Mouse (Mus musculus) embryo, embryonic 10.5 days (tissue): ENCODE measurements around the gene Kir3dl2.
"Not testable (repeated sequence)": the region's sequence is repeated elsewhere in the genome, so short reads cannot be mapped to it uniquely, and the experiment has no call there.

Experiments used
- DNase-seq: peaks from one replicate; pipeline ENCODE4 v3.0.0-alpha.2; 2015; ENCODE audit warnings: low spot score

Kir3dl2 gene

DNA sequence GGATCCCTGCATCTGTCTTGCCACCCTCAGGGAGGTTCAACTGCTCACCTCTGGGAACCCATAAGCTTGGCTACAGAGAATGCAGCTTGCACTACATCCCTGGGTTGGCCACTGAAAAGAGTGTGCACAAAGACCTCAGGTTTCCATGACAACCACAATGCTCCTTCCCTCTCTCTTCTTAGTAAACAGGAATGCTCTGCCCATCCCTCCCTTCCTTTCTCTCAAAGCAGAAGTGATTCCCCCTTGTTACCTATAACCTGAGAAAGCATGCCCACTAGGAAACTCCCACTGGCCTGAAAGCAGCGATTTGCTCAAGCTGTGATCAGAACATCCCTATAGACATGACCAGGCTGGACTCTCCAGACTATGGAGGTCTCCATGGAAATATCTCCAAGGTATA, at the start of gene Kir3dl2:
Gene Kir3dl2 (minus strand): TSS at position 101 of the 400 bp plus-strand sequence.
- not testable (repeated sequence) for DNase-seq

GRCm38 (mm10) chrX:136590897-136591257, 47.0 kb upstream of the Kir3dl2 start:
- DNase-seq = no peak

DNA sequence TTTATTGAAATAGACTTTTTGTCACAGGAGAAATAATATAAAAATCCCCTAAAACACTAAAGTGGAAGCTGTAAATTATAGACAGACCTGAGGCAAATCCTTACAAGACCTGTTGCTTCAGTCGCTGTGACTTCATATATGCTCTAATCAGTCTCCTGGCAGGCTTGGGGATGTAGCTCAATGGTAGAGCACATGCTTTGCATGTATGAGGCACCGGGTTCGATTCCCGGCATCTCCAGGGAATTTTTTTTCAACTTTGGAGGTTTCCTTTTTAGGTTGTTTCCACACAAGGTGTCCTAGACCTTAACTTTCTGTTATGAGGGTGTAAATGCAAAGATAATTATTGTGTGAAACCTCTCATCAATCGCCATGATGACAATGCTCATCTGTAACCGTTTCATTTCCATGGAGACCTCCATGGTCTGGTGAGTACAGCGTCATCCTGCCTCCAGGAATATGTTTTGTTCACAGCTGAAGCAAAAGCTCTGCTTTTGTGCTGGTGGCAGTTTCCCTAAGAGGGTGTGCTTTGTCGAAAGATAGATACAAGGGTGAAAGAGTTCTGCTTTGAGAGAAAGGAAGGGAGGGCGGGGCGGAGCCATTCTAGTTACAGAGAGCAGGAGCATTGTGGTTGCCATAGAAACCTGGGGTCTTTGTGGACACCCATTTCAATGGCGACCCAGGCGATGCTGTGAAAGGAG, 46.5 kb upstream of the Kir3dl2 start, which contains the start of gene Tceal3:
Gene Tceal3 (plus strand): TSS at position 644 of the 698 bp plus-strand sequence.
- DNase-seq = peak; percentile 80

DNA sequence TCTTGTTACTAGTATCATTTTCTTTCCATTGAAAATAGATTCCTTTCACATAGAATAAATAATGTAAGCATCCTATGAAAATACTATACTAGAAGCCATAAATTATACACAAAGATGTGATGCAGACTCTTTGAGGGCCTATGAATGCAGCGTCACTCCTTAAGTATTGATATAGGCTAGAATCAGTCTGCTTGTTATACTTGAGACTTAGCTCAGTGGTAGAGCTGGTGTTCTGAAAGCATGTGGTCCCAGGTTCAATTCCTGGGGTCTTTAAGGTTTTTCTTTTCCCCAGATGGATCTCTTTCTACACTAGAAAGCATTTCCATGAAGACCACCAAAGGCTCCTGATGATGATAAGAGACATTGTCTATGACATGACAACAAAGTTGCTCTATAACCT, 40.8 kb upstream of the Kir3dl2 start:
- DNase-seq = no peak

DNA sequence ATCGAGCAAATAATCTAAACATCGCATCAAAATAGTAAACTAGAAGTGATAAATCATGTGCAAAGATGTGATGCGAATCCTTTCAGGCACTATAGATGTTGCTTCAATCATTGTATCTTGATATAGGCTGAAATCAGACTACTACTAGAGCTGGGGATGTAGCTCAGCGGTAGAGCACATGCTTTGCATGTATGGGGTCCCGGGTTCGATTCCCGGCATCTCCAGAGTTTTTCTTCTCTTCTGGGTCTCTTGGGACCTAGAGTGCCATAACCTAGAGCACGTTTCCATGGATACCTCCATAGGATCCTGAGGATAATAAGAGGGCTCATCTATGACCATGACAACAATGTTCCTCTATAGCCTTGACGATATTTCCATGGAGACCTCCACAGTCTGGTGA, 25.2 kb upstream of the Kir3dl2 start:
- DNase-seq = not testable (repeated sequence)

DNA sequence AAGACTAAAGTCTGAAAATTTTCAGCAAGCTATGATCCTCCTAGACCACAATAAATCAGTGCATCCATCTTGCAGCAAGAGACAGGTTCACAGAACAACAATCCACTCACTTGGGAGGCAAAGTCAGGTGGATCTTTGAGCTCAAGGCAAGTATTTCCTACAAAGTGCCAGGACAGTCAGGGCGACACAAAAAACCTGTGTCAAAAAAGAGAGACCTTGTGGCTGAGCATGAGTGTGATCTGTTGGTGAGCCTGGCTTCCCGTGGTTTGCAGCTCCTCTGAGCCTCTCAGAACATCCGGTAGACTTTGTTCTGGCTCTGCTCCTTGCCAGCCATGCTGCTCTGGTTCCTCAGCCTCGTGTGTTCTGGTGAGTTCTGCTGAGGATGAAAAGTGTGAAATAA, 26.2 kb downstream of the Kir3dl2 start, which contains the start of gene Kir3dl1:
Gene Kir3dl1 (plus strand): TSS at position 301 of the 400 bp plus-strand sequence.
- DNase-seq = not testable (repeated sequence)
